Mouse (Mus musculus): ENCODE data around the gene Lnpep.

- no peak for TF ChIP-seq CTCF (conservative IDR thresholded peaks at IDR 0.05; ENCODE audit: insufficient read depth, insufficient read length, low read depth, low read length)
- no peak for TF ChIP-seq POLR2A (IDR thresholded peaks at IDR 0.05; ENCODE audit: low read depth, low read length)
Measured at GRCm38 (mm10) chr17:17600001-17600400, 24.8 kb downstream of the Lnpep start.
